Mouse (Mus musculus) ES-E14 (cell line): Measurements from ENCODE around the gene Cyp2j7. TPM values are rescaled to one million over a fixed set of nuclear protein-coding genes. Genes with fewer than 3 reads are reported as not detected.
"Not testable (repeated sequence)": the region's sequence is repeated elsewhere in the genome, so short reads cannot be mapped to it uniquely, and the experiment has no call there.

Source experiments
- DNase-seq: peaks from one replicate; pipeline ENCODE4 v3.0.0-alpha.2; 2013; ENCODE audit warnings: low read depth, low spot score
- H3K27ac ChIP-seq: 2 replicates; pipeline ENCODE4 v1.5.1; 2012; ENCODE audit warnings: low read depth, mild to moderate bottlenecking, low read length, moderate library complexity, mixed read lengths; ENCODE audit not compliant: poor library complexity, insufficient read depth, severe bottlenecking
- H3K36me3 ChIP-seq: 2 replicates; pipeline ENCODE4 v1.6.1; 2012; ENCODE audit warnings: mild to moderate bottlenecking, low read length, moderate library complexity, mixed read lengths; ENCODE audit not compliant: control insufficient read depth, poor library complexity, insufficient read depth, severe bottlenecking
- H3K4me1 ChIP-seq, 2 experiments: fragments of 150-350 bp in 1 of 2; sonication (generic) in 1 of 2; 2 replicates each; pipeline ENCODE4 v1.6.1; 2012; ENCODE audit warnings: low read length in 2 of 2, mild to moderate bottlenecking in 1 of 2, mixed read lengths in 1 of 2; ENCODE audit not compliant: control insufficient read depth in 2 of 2, insufficient read depth in 2 of 2, poor library complexity in 1 of 2
- H3K4me3 ChIP-seq, 2 experiments: fragments of 150-350 bp in 1 of 2; sonication (generic) in 1 of 2; 2 replicates each; pipeline ENCODE4 v1.5.1; 2012; ENCODE audit warnings: low read length in 2 of 2, low read depth in 1 of 2, mild to moderate bottlenecking in 1 of 2, mixed read lengths in 1 of 2; ENCODE audit not compliant: insufficient read depth in 1 of 2, poor library complexity in 1 of 2, severe bottlenecking in 1 of 2
- H3K9ac ChIP-seq: 2 replicates; pipeline ENCODE4 v1.6.1; 2012; ENCODE audit warnings: low read depth, mild to moderate bottlenecking, low read length, mixed read lengths; ENCODE audit not compliant: poor library complexity, insufficient read depth, severe bottlenecking
- H3K9me3 ChIP-seq: fragments of 150-350 bp; sonication (generic); 2 replicates; pipeline ENCODE4 v1.6.1; 2012; ENCODE audit warnings: low read depth, mild to moderate bottlenecking, low read length; ENCODE audit not compliant: control insufficient read depth, insufficient read depth
- CHD2 ChIP-seq: IDR thresholded peaks from 2 replicates; pipeline ENCODE4 v1.6.1; 2014; ENCODE audit warnings: mild to moderate bottlenecking, low read depth, low read length, inconsistent platforms
- HCFC1 ChIP-seq: IDR thresholded peaks from 2 replicates; pipeline ENCODE4 v1.6.1; 2012; ENCODE audit warnings: low read length, inconsistent platforms, borderline replicate concordance; ENCODE audit not compliant: insufficient read depth
- MAFK ChIP-seq: IDR thresholded peaks from 2 replicates; pipeline ENCODE4 v1.6.1; 2014; ENCODE audit warnings: mild to moderate bottlenecking, low read depth, low read length, inconsistent platforms; ENCODE audit not compliant: insufficient read depth
- ZC3H11A ChIP-seq: IDR thresholded peaks from 2 replicates; pipeline ENCODE4 v1.6.1; 2012; ENCODE audit warnings: low read depth, mild to moderate bottlenecking, inconsistent platforms, low read length, borderline replicate concordance
- ZNF384 ChIP-seq: IDR thresholded peaks from 2 replicates; pipeline ENCODE4 v1.6.1; 2012; ENCODE audit warnings: low read depth, low read length, inconsistent platforms
- in situ Hi-C, 2 experiments: fragments of 600-800 bp; cut with MboI; formaldehyde crosslinking; loops; one replicate each; pipeline ENCODE4 v1.15.1; 2025; ENCODE audit warnings: low sequenced_read_pairs in 2 of 2, inconsistent platforms in 1 of 2; ENCODE audit not compliant: unreplicated experiment in 2 of 2
- total RNA-seq: library from RNA; depleted of rRNA; stranded (reverse); fragments of 300-350 nt; gene quantifications from 2 replicates; pipeline ENCODE4 v1.2.3, GENCODE M21; 2012; rRNA removed

The Cyp2j7 gene
- total RNA-seq = not detected in 2 replicates

GRCm38 (mm10) chr4:96236559-96236958, at the start of gene Cyp2j7:
Cyp2j7 (minus strand) TSS chr4:96236659.
- DNase-seq = no peak
- Histone ChIP-seq H3K9me3 (no peaks in the 10 kb centered on the region), H3K4me3 (no peak within 1 kb of the TSS), H3K9ac (no peak within 1 kb of the TSS), H3K27ac (no peak within 1 kb of the TSS), H3K36me3 (no peaks in the 10 kb centered on the region), H3K4me1 (no peaks in the 10 kb centered on the region)
- in situ Hi-C loops = no loop called here
- TF ChIP-seq MAFK (no peak), ZC3H11A (no peak), ZNF384 (no peak), HCFC1 (no peak), CHD2 (no peak)

GRCm38 (mm10) chr4:96276896-96277295, 40.4 kb upstream of the Cyp2j7 start:
- not testable (repeated sequence) for H3K9me3 ChIP-seq, H3K4me1 ChIP-seq, H3K4me3 ChIP-seq, DNase-seq, H3K36me3 ChIP-seq, H3K27ac ChIP-seq, H3K9ac ChIP-seq
- in situ Hi-C loops = loop anchor here in 1 of 2 experiments (10.0 kb wide), 1 partner anchor 408 kb away; no protein-coding TSS in a partner anchor

DNA sequence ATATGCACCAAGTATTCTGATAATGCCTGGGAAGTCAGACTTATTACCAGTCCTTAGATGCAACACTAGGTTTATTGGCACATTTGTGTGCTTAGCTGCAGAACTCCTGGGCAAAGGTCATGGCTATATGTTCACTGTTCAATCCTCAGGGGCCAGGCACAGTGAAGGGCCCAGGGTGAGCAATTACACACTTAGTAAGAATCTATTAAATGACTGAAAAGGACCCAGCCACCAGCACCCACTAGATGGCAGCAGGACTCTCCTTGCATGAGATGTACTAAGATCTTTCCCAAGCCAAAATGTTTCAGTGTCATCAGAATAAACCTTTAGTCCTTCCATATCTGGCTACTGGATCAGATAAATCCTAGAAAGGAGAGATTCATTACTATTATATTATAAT, 37.4 kb upstream of the Cyp2j7 start:
- no peaks in the 10 kb centered on the region for H3K36me3 ChIP-seq
- H3K27ac ChIP-seq = no peak overlapping the region
- H3K4me1 ChIP-seq = no peaks in the 10 kb centered on the region
- DNase-seq = peak; percentile 35
- in situ Hi-C loops = loop anchor here in 1 of 2 experiments (10.0 kb wide), 1 partner anchor 411 kb away; no protein-coding TSS in a partner anchor
- no peaks in the 10 kb centered on the region for H3K9me3 ChIP-seq
- TF ChIP-seq ZC3H11A (peak; percentile 67), CHD2 (no peak)
- H3K4me3 ChIP-seq = no peak overlapping the region
- H3K9ac ChIP-seq = no peak overlapping the region

DNA sequence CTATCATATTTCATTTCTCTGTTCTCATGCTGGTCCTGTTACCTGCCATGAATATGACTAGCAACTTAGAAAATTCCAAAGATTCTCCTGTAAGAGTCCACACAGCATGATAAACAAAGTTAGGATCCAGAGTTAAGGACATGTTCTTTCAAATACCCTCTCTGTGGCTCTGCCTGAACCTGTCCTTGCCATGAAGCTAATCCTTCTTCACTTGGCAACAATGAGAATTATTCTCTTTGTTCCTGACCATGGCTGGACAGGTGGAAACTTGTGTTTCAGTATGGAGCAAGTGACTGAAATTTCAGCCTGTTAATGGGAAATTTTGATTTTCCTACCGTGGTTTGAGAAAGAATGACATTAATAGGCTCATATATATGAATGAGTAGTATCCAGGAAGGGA, 39.8 kb downstream of the Cyp2j7 start:
- no peak overlapping the region for H3K27ac ChIP-seq
- no peaks in the 10 kb centered on the region for H3K9me3 ChIP-seq
- no peaks in the 10 kb centered on the region for H3K4me1 ChIP-seq
- in situ Hi-C loops = no loop called here
- DNase-seq = no peak
- no peak for TF ChIP-seq CHD2
- no peak for TF ChIP-seq ZNF384
- TF ChIP-seq HCFC1 = no peak
- no peak for TF ChIP-seq MAFK
- no peak for TF ChIP-seq ZC3H11A
- no peak overlapping the region for H3K9ac ChIP-seq
- no peak overlapping the region for H3K4me3 ChIP-seq
- no peaks in the 10 kb centered on the region for H3K36me3 ChIP-seq

- H3K9ac ChIP-seq, H3K4me3 ChIP-seq, H3K36me3 ChIP-seq, in situ Hi-C loops, H3K9me3 ChIP-seq, DNase-seq, H3K4me1 ChIP-seq: not testable (repeated sequence)
- peak overlapping the region; percentile 3; the same call in 1 of the 2 replicates for H3K27ac ChIP-seq
Measured at GRCm38 (mm10) chr4:96189321-96189720, 47.1 kb downstream of the Cyp2j7 start.

GRCm38 (mm10) chr4:96188671-96189070, 47.8 kb downstream of the Cyp2j7 start:
- H3K27ac ChIP-seq = peak overlapping the region; percentile 3; the same call in 1 of the 2 replicates
- H3K4me1 ChIP-seq, H3K9ac ChIP-seq, DNase-seq, H3K9me3 ChIP-seq, in situ Hi-C loops, H3K4me3 ChIP-seq, H3K36me3 ChIP-seq: not testable (repeated sequence)

DNA sequence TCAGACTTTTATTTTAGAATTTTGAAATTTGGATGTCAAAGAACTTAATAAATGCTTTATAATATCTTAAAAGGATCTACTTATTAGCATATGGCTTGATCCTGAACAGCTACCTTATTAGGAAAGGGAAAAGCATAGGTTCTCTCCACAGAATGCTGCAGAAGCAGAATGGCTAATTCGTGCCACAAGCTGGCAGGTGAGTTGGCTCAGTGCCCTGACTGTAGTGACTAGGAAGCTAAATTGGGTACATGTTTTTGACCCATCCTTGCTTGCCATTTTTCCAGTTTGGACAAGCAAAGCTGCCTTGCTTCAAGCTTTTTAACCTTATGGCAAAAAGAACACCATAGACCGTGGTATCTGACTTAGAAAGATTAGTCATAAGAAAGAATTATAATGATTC, 48.3 kb downstream of the Cyp2j7 start:
- peak overlapping the region; percentile 56; the same call in 1 of the 2 replicates for H3K27ac ChIP-seq
- H3K4me1 ChIP-seq, H3K9ac ChIP-seq, H3K36me3 ChIP-seq, H3K4me3 ChIP-seq, H3K9me3 ChIP-seq, in situ Hi-C loops, DNase-seq: not testable (repeated sequence)
